Mouse (Mus musculus) liver, adult 2 months (tissue): ENCODE measurements around the gene Adh5.

Experiments used
- CTCF ChIP-seq: fragments of 200-500 bp; IDR thresholded peaks from 2 replicates; pipeline ENCODE4 v1.5.1; 2011; ENCODE audit warnings: low read depth, low read length, control low read depth
- POLR2A ChIP-seq: fragments of 200-500 bp; IDR thresholded peaks from 2 replicates; pipeline ENCODE4 v1.6.1; 2011; ENCODE audit warnings: low read length, control low read depth; ENCODE audit not compliant: insufficient read depth; ENCODE audit errors: extremely low read depth

DNA sequence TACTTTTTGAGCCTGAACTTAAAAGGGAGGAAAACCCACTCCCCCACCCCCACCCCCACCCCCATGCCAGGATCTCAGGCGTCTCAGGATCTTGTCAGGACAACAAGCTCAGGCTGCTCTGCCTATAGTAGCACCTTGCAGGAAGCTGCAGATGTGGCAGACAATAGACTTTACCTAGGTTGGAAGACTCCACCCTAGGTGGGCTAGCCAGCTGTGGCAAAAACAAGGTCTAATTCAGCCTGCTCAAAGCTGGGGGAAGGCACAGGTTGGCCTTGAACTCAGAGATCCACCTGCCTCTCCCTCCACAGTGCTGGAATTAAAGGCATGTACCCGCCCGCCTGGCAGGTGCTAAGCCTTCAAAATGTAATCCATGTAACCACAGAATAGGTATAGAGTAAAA lies 4.2 kb upstream of the Adh5 start:
- no peak for TF ChIP-seq CTCF
- TF ChIP-seq POLR2A, result no peak
